Mouse (Mus musculus) urinary bladder, postnatal 4 days (tissue): ENCODE results near the gene Ppa2.

Experiments
- DNase-seq, 2 experiments: peaks; one replicate each; pipeline ENCODE4 v3.0.0; 2021 to 2022; ENCODE audit warnings: low spot score in 2 of 2

Ppa2 gene

GRCm38 (mm10) chr3:133389803-133390387, 80.0 kb downstream of the Ppa2 start:
- DNase-seq, result no peak

DNA sequence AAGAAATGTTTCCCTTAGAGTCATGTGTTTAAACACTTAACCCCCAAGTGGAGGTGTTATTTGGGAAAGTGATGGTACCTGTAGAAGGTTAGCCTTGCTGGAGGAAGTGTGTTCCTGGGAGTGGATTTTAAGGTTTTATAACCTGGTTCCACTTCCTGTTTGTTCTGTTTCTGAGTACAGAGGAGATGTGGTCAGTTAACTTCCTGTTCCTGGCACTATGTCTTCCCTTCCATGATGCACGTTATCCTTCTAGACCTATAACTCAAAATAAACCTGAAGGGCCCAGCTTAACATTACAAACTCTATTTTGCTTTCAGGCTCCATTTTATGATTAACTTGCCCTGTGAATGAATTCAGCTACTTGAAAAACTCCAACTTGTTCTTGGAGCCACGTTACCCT, 84.6 kb downstream of the Ppa2 start:
- DNase-seq, result no peak

DNA sequence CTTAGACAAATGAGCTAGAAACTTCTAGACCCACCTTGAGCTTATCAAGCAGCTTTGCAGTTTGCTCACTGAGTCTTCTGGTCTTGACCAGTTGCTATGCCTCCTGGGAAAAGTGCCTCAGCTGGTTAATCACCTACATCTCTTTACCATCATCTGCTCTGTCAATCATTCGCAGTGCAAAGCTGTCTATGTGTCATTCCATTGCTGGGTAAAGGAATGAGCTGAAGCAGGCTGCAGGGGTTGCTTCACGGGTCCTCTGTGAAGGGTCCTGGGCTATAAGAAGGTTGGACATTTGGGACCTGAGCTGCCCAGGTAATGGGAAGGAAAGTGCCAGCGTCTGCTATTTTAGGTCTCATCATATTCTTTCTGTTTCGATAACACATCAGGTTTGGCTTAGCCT, 93.9 kb downstream of the Ppa2 start:
- DNase-seq, result no peak

- DNase-seq, result no peak
These were observed 95.7 kb downstream of the Ppa2 start for GRCm38 (mm10) chr3:133405636-133406035.

GRCm38 (mm10) chr3:133406248-133406647, 96.3 kb downstream of the Ppa2 start:
- no peak for DNase-seq

GRCm38 (mm10) chr3:133411123-133411675, 101.3 kb downstream of the Ppa2 start:
- no peak for DNase-seq

GRCm38 (mm10) chr3:133411768-133412167, 101.9 kb downstream of the Ppa2 start:
- no peak for DNase-seq

GRCm38 (mm10) chr3:133414747-133415146, 104.8 kb downstream of the Ppa2 start:
- DNase-seq, result no peak

DNA sequence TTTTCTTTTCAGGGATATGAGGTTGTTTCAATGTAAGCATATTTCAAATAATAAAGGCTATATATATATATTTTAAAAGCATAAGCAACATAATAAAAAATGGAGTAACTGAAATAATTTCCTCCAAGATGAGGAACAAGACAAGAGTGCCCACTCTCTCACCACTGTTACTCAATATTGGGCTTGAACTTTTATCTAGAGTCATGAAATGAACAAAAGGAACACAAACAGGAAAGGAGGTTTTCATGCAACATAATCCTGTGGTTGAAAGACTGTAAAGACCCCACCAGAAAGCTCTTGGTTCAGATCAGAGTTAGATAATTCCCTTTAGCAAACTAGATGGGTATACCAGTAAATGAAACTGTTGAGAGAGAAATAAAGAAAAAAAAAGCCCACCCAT, 113.2 kb downstream of the Ppa2 start:
- no peak for DNase-seq
